Mouse (Mus musculus) forebrain, embryonic 16.5 days (tissue): ENCODE results near the gene Calu. TPM values are rescaled to one million over a fixed set of nuclear protein-coding genes. Genes with fewer than 3 reads are reported as not detected.

Experiments used
- ATAC-seq: fragments of 200-750 bp; cut with Nextera tagmentation; 2 replicates; pipeline ENCODE4 v1.8.0; 2017; ENCODE audit warnings: mild to moderate bottlenecking, moderate library complexity
- H3K27ac ChIP-seq: fragments of 300-500 bp; sonication (generic); 2 replicates; pipeline ENCODE4 v1.5.1; 2014; ENCODE audit warnings: low read length, control low read depth
- H3K27me3 ChIP-seq: fragments of 300-500 bp; sonication (generic); replicated peaks from 2 replicates; pipeline ENCODE4 v1.6.1; 2014; ENCODE audit warnings: low read length; ENCODE audit not compliant: control insufficient read depth, insufficient read depth
- H3K36me3 ChIP-seq: fragments of 300-500 bp; sonication (generic); 2 replicates; pipeline ENCODE4 v1.6.1; 2014; ENCODE audit not compliant: control insufficient read depth, insufficient read depth
- H3K4me1 ChIP-seq: fragments of 300-500 bp; sonication (generic); replicated peaks from 2 replicates; pipeline ENCODE4 v1.6.1; 2014; ENCODE audit warnings: low read length; ENCODE audit not compliant: control insufficient read depth, insufficient read depth
- H3K4me2 ChIP-seq: fragments of 300-500 bp; sonication (generic); 2 replicates; pipeline ENCODE4 v1.6.1; 2014; ENCODE audit warnings: mild to moderate bottlenecking, low read length, control low read depth
- H3K4me3 ChIP-seq: fragments of 300-500 bp; sonication (generic); replicated peaks from 2 replicates; pipeline ENCODE4 v1.5.1; 2014; ENCODE audit warnings: mild to moderate bottlenecking, low read length, control low read depth
- H3K9ac ChIP-seq: fragments of 300-500 bp; sonication (generic); replicated peaks from 2 replicates; pipeline ENCODE4 v1.6.1; 2014; ENCODE audit warnings: low read depth, low read length, control low read depth
- H3K9me3 ChIP-seq: fragments of 300-500 bp; sonication (generic); 2 replicates; pipeline ENCODE4 v1.6.1; 2016; ENCODE audit warnings: low read length; ENCODE audit not compliant: control insufficient read depth
- WGBS: fragments of 180-500 bp; shearing (Covaris S2); extraction: QIAGEN DNeasy Blood & Tissue Kit; methylation state at CpG from one replicate; pipeline ENCODE4 v1.1.7; 2014; 5-methylcytosine and 5-hydroxymethylcytosine counted together
- polyA plus RNA-seq: library from polyadenylated mRNA; unstranded; fragments of >200 nt; fragmentation: Nextera tagmentation; extraction: Ambion mirVana; gene quantifications from 2 replicates; pipeline ENCODE4 v1.2.1, GENCODE M21; 2015

The Calu gene
- polyA plus RNA-seq, 1 experiment from 2014 or later = 170 TPM

GRCm38 (mm10) chr6:29396714-29397540 lies 49.1 kb downstream of the Calu start:
- ATAC-seq = peak; percentile 23
- peaks cover 15% of the 10 kb centered on the region for H3K4me1 ChIP-seq
- H3K27ac ChIP-seq = peak overlapping the region; percentile 75
- peak overlapping the region; percentile 69 for H3K4me2 ChIP-seq
- H3K36me3 ChIP-seq = 0 out of 2 replicates have a peak, but pooled peaks cover 2% of the 10 kb centered on the region
- WGBS = 3% methylated on average over 23 of the region's 24 CpGs
- H3K4me3 ChIP-seq = peak overlapping the region; percentile 80
- H3K9me3 ChIP-seq = no peaks in the 10 kb centered on the region
- H3K9ac ChIP-seq = peak overlapping the region; percentile 75
- no peaks in the 10 kb centered on the region for H3K27me3 ChIP-seq

GRCm38 (mm10) chr6:29397575-29397974 lies 49.7 kb downstream of the Calu start:
- H3K36me3 ChIP-seq = 0 out of 2 replicates have a peak, but pooled peaks cover 2% of the 10 kb centered on the region
- peak overlapping the region; percentile 75 for H3K27ac ChIP-seq
- peak overlapping the region; percentile 80 for H3K4me3 ChIP-seq
- no peaks in the 10 kb centered on the region for H3K9me3 ChIP-seq
- no peaks in the 10 kb centered on the region; the same call in 1 of the 2 replicates for H3K27me3 ChIP-seq
- peak overlapping the region; percentile 75 for H3K9ac ChIP-seq
- peaks cover 16% of the 10 kb centered on the region for H3K4me1 ChIP-seq
- ATAC-seq = peak; percentile 68
- peak overlapping the region; percentile 69 for H3K4me2 ChIP-seq
- under 1% methylated on average over 6 of the region's 6 CpGs for WGBS

- Histone ChIP-seq H3K4me1 (peaks cover 19% of the 10 kb centered on the region), H3K27me3 (no peaks in the 10 kb centered on the region; the same call in 1 of the 2 replicates), H3K4me3 (no peak overlapping the region), H3K27ac (no peak overlapping the region), H3K9ac (no peak overlapping the region), H3K4me2 (no peak overlapping the region), H3K36me3 (0 out of 2 replicates have a peak, but pooled peaks cover 2% of the 10 kb centered on the region), H3K9me3 (no peaks in the 10 kb centered on the region)
- 68% methylated on average over 4 of the region's 4 CpGs for WGBS
- no peak for ATAC-seq
These were observed 52.0 kb downstream of the Calu start for GRCm38 (mm10) chr6:29399851-29400250.

GRCm38 (mm10) chr6:29402693-29403342 lies 54.9 kb downstream of the Calu start:
- Histone ChIP-seq H3K4me2 (no peak overlapping the region), H3K4me1 (peaks cover 4% of the 10 kb centered on the region), H3K27ac (no peak overlapping the region), H3K9me3 (no peaks in the 10 kb centered on the region), H3K36me3 (peaks cover 2% of the 10 kb centered on the region; the same call in 1 of the 2 replicates), H3K9ac (no peak overlapping the region), H3K27me3 (no peaks in the 10 kb centered on the region; the same call in 1 of the 2 replicates), H3K4me3 (no peak overlapping the region)
- 8% methylated on average over 34 of the region's 34 CpGs for WGBS
- ATAC-seq = no peak

GRCm38 (mm10) chr6:29406412-29406811 lies 58.5 kb downstream of the Calu start:
- no peak overlapping the region for H3K27ac ChIP-seq
- ATAC-seq = no peak
- 72% methylated on average over 6 of the region's 6 CpGs for WGBS
- H3K9me3 ChIP-seq = no peaks in the 10 kb centered on the region
- no peak overlapping the region for H3K4me3 ChIP-seq
- H3K36me3 ChIP-seq = peaks cover 6% of the 10 kb centered on the region
- no peak overlapping the region for H3K9ac ChIP-seq
- no peak overlapping the region for H3K4me2 ChIP-seq
- no peaks in the 10 kb centered on the region; the same call in 1 of the 2 replicates for H3K27me3 ChIP-seq
- peaks cover 3% of the 10 kb centered on the region for H3K4me1 ChIP-seq

GRCm38 (mm10) chr6:29415446-29415845 lies 67.6 kb downstream of the Calu start:
- H3K4me3 ChIP-seq = no peak overlapping the region
- no peaks in the 10 kb centered on the region for H3K9me3 ChIP-seq
- ATAC-seq = no peak
- H3K4me2 ChIP-seq = no peak overlapping the region
- no peaks in the 10 kb centered on the region for H3K27me3 ChIP-seq
- 85% methylated on average over 9 of the region's 9 CpGs for WGBS
- H3K4me1 ChIP-seq = no peaks in the 10 kb centered on the region
- no peak overlapping the region for H3K9ac ChIP-seq
- peaks cover 6% of the 10 kb centered on the region for H3K36me3 ChIP-seq
- no peak overlapping the region for H3K27ac ChIP-seq

GRCm38 (mm10) chr6:29420596-29420995 lies 72.7 kb downstream of the Calu start:
- Histone ChIP-seq H3K27ac (no peak overlapping the region), H3K4me1 (no peaks in the 10 kb centered on the region), H3K9me3 (no peaks in the 10 kb centered on the region), H3K36me3 (no peaks in the 10 kb centered on the region), H3K9ac (no peak overlapping the region), H3K27me3 (no peaks in the 10 kb centered on the region), H3K4me3 (no peak overlapping the region), H3K4me2 (no peak overlapping the region)
- WGBS = 94% methylated on average over 2 of the region's 2 CpGs
- no peak for ATAC-seq

GRCm38 (mm10) chr6:29425118-29425517 lies 77.2 kb downstream of the Calu start:
- no peak overlapping the region for H3K4me2 ChIP-seq
- no peak overlapping the region for H3K4me3 ChIP-seq
- H3K36me3 ChIP-seq = no peaks in the 10 kb centered on the region
- H3K27ac ChIP-seq = no peak overlapping the region
- H3K9ac ChIP-seq = no peak overlapping the region
- no peaks in the 10 kb centered on the region for H3K27me3 ChIP-seq
- no peaks in the 10 kb centered on the region for H3K4me1 ChIP-seq
- WGBS = 78% methylated on average over 8 of the region's 8 CpGs
- no peak for ATAC-seq
- no peaks in the 10 kb centered on the region for H3K9me3 ChIP-seq

- ATAC-seq = no peak
- no peaks in the 10 kb centered on the region for H3K36me3 ChIP-seq
- peaks cover 2% of the 10 kb centered on the region for H3K4me1 ChIP-seq
- no peak overlapping the region for H3K4me2 ChIP-seq
- H3K9me3 ChIP-seq = no peaks in the 10 kb centered on the region
- no peak overlapping the region for H3K9ac ChIP-seq
- no peak overlapping the region for H3K4me3 ChIP-seq
- H3K27ac ChIP-seq = no peak overlapping the region
- H3K27me3 ChIP-seq = no peaks in the 10 kb centered on the region
- WGBS = 80% methylated on average over 6 of the region's 6 CpGs
These were observed 78.5 kb downstream of the Calu start for GRCm38 (mm10) chr6:29426331-29426730.
